Mouse (Mus musculus) cerebellum, postnatal 14 days (tissue): ENCODE results near the gene Dpf1.

ENCODE experiments used
- DNase-seq, 2 experiments: peaks; one replicate each; pipeline ENCODE4 v3.0.0; 2021; ENCODE audit warnings: mixed read lengths in 2 of 2

Dpf1 gene

GRCm38 (mm10) chr7:29303738-29304462 lies at the start of gene Dpf1:
Dpf1 (plus strand) TSS chr7:29303951.
- DNase-seq = peak; percentile 86 to 88

GRCm38 (mm10) chr7:29255875-29256274 lies 47.9 kb upstream of the Dpf1 start:
- DNase-seq = no peak

- no peak for DNase-seq
These were observed 46.4 kb upstream of the Dpf1 start for GRCm38 (mm10) chr7:29257368-29257767.

GRCm38 (mm10) chr7:29259781-29260730 lies 43.7 kb upstream of the Dpf1 start:
- no peak for DNase-seq

GRCm38 (mm10) chr7:29262151-29262550 lies 41.6 kb upstream of the Dpf1 start:
- DNase-seq = no peak

DNA sequence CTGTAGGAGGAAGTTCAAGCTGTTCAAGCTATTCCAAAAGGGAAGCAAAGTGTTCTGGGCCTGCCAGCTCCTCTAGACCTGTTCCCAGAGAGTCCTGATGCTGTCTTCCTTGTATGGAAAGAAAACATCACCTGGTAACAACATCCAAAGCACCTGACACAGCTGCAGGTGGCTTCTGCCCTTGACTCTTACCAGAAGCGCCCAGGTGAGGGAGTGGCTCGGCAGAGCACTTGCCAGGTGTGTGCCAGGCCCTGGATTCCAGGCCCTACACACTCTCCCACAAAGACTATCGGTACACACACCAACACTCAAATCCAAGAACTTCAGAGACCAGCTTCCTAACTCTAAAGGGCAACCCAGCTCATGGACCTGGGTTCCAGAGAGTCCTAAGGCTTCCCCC lies 39.9 kb upstream of the Dpf1 start:
- no peak for DNase-seq

GRCm38 (mm10) chr7:29265636-29266035 lies 38.1 kb upstream of the Dpf1 start:
- DNase-seq = no peak

DNA sequence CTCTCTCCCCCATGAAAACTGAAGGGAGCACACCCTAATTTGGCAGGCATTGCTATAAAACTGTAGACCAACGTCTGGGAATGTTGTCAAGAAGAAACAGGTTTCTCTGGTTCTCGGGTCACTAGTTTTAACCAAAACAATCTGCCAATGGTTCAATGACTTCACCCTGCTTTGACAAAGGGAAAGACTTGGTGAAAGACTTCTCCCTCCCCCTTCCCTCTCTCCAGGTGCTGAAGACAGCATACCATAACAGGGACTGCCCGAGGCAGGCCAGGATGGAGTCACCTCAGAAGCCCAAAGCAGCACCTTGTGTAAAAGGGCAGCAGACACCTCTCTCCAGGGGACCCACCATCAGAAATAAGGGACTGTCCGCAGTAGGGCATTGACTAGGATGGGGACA lies 36.8 kb upstream of the Dpf1 start:
- DNase-seq = no peak

DNA sequence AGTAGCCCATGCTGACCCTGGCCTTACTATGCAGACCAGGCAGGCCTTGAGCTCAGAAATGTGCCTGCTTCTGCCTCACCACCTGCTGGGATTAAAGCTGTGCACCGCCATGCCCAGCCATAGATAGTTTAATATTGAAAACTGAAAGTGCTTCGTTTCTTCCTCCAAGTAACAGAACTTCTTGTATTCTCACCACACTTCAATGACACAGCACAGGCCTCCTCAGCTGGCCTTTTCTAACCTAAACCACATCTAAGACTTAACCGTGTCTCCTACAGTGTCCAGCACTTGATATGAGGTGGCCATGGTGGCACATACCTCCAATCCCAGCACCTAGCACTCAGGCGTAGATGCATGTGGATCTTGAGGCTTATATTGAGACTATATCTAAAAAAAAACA lies 33.3 kb upstream of the Dpf1 start:
- DNase-seq = no peak

DNA sequence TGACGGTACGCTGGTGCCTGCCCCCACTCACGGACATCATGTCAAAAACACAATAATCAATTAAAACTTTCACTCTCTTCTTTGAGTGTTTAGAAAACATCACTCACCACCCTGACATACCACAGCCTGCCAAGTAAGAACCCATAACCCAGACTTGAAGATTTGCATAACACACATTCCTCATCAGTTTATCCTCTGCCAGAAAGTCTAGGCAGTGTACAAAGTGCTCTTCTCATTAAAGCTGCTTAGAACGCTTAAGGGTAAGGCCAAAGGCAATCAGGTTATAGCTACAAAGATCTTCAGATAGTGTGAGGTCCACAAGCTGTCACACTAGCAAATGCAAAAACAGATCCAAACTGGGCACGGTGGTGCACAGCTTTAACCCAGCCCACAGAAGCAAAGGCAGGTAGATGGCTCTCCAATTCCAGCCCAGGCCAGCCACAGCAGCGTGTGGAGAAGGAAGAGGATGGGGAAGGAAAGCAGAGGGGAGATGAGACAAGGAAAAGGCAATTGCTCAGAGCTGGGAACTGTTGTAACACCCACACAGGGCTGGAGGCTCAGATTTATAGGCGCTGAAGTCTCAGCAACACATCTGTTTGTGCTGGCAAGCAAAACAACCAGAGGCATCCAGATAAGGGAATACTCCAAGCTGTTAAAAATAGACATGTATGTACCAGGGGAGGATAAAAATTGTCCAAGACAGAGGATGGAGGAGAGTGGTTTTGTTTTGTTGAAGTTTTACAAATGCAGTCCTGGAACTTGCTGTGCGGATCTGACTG lies 31.9 kb upstream of the Dpf1 start:
- no peak for DNase-seq

- DNase-seq = no peak
These were observed 27.0 kb upstream of the Dpf1 start for GRCm38 (mm10) chr7:29276715-29277114.

DNA sequence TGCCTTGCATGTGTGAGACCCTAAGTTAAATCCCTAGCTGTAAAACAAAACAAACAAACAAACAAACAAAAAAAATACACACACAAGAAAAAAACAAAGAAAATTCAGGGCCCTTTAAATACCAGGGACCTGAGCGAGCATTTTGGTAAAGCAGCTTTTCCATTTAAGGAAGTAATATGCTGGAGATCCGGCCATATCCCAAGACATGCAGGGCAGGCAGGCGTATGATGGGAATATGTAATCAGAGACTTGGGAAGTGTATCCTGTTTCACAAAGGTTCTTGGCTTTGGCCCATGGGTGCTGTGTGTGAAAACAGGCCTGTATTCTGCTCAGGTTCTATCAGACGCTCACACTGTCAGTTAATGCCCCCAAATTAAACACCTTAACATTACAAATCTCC lies 26.2 kb upstream of the Dpf1 start:
- no peak for DNase-seq

DNA sequence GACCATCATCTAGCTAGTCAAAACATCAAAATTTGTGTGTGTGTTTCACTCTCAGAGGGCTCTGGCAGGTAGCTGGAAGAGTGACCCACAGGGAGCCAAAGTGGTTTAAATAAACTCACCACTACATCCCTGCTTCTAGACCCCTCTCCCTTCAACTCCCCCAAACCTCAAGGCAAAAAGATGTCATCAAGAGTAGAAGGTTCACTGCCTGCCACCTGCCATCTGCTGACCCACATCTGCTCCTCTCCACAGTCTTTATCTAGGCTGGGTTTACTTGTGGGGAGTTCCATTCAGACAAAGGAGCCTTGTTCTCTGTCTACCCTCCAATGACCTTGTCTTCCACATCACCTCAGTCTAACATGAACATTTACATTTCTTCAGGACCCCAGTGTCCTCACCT lies 24.5 kb upstream of the Dpf1 start:
- DNase-seq = no peak

- no peak for DNase-seq
These were observed 23.8 kb upstream of the Dpf1 start for GRCm38 (mm10) chr7:29279924-29280323.

GRCm38 (mm10) chr7:29280801-29281200 lies 22.9 kb upstream of the Dpf1 start:
- DNase-seq = peak in 1 of 2 experiments; percentile 29

- DNase-seq = peak; percentile 82 to 86
These were observed 22.3 kb upstream of the Dpf1 start, which contains the start of gene Spint2 for GRCm38 (mm10) chr7:29281201-29282073. Spint2 (minus strand) TSS chr7:29281912.

GRCm38 (mm10) chr7:29282074-29282554 lies 21.6 kb upstream of the Dpf1 start:
- no peak for DNase-seq

- DNase-seq = no peak
These were observed 19.9 kb upstream of the Dpf1 start for GRCm38 (mm10) chr7:29283876-29284275.

- DNase-seq = no peak
These were observed 19.2 kb upstream of the Dpf1 start for GRCm38 (mm10) chr7:29284523-29284922.

DNA sequence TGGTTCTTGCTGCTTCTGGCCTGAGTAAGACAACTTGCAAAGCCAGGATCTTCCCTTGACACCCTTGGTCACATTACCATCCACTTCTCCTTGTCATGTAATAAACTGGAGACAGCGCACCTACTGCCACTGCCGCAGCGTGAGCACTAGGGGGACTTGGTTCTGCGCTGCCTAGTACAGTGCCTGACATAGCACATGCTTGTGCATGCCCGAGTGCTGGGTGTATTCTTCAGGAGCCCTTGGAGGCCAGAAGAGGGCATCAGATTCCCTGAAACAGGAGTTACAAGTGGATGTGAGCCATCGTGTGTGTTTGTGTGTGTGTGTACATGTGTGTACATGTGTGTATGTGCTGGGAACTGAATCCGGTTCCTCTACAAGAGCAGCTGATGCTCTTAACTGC lies 16.3 kb upstream of the Dpf1 start:
- DNase-seq = no peak

DNA sequence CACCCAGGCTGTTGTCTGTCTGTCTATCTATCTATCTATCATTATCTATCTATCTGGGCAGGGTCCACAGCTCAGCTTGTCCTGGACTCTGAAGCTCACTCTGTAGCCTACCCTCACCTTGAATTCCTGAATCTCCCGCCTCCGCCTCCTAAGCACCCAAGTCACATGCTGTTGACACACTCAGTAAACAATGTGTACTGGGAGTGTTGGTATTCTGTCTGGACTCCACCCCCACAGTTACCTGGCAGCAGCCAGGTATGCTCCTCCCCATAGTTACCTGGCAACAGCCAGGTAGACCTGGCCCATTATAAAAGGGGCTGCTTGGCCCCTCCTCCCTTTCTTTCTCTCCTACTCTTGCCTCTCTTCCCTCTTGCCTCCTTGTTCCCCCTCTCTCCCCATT lies 15.7 kb upstream of the Dpf1 start:
- no peak for DNase-seq
